Mouse (Mus musculus) kidney, adult 9 months (tissue): ENCODE data around the gene Fbxo17.
A peak's percentile ranks its signal among the peaks of the same experiment; 100 is the strongest.
"Not testable (repeated sequence)": the region's sequence is repeated elsewhere in the genome, so short reads cannot be mapped to it uniquely, and the experiment has no call there.

Source experiments
- DNase-seq: peaks from one replicate; pipeline ENCODE4 v3.0.0; 2022

Fbxo17 gene

DNA sequence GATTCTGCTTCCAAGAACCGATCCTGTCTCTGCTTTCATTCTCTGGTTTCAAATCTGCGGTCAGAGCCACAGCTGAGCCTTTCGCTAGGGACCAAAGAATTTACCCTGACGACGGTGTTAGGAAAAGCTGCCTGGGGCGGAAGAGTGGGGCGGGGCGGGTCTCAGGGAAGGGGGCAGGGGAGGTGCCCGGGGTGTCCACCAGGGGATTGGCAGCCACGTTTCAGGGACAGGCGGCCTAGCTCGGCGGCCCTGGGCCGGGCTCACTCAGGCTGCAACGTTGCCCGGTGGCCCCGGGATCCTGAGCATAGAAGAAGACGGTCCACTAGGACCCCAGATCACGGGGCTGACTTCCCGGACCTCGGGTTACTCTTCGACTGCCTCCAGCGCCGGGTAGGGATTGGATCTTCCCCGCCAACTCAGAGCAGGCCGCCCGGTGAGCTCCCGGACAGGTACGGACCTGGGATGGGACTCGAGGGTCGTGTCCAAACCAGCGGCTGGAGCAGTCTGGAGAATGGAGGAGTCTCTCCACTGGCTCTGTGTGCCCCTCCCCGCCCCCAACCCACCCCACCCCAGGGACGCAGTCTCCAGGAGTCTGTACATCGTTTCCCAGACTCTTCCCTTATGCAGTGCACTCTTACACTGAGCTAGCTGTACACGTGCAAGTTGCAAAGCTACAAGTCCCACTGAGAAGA is at the start of gene Fbxo17:
Gene Fbxo17 (plus strand): TSS at position 215 of the 692 bp plus-strand sequence.
- DNase-seq = no peak

DNA sequence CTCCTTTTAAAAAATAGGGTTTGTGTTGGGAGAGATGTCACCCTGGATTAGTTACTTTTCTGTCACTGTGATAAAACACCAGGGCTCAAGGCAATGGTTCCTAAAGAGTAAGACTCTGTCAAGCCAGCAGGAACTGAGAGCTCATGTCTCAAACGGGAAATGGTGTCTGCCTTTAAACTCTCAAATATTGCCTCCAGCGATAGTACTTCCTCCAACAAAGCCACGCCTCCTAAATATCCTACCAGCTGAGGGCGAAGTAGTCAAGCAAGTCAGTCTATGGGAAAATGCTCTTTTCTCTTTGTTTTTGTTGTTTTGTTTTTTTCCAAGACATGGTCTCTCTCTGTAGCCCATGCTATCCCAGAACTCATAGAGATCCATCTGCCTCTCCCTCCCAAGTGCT is 45.4 kb upstream of the Fbxo17 start:
- DNase-seq = no peak

DNA sequence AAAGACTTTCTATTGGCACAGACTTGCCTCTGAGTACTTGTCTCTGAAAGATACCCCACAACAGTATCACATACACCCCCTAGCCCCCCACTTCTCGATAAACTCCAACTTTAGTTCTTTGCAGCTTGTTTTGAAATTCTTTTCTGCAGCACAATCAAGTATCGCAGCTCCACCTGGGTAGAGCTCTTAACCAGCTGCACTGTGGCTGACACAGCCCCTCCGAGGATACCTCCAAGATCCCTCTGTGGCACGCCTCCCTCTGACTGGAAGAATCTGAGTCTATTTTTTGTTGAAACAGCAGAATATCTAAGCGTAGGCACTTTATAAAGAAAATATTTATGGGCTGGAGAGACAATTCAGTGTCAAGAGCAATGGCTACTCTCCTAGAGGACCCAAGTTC is 44.3 kb upstream of the Fbxo17 start:
- DNase-seq = no peak

DNA sequence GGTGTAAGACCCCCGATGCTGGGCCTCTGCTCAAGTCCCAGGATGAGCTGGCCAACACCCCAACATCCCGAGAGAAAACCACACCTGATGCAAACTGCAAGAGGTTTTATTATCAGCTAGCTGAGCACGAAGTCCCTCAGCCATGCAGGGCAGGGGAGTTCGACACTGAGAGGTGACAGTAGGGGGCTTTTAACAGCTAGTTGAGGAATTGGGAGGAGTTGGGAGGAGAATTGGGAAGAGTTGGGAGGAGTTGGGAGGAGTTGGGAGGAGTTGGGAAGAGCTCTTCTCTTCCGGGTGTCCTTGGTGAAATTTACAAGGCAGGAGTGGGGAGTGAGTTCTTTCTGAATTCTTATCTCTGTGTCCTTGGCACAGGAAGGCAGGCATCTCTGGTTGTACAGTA is 43.8 kb upstream of the Fbxo17 start:
- DNase-seq = not testable (repeated sequence)

DNA sequence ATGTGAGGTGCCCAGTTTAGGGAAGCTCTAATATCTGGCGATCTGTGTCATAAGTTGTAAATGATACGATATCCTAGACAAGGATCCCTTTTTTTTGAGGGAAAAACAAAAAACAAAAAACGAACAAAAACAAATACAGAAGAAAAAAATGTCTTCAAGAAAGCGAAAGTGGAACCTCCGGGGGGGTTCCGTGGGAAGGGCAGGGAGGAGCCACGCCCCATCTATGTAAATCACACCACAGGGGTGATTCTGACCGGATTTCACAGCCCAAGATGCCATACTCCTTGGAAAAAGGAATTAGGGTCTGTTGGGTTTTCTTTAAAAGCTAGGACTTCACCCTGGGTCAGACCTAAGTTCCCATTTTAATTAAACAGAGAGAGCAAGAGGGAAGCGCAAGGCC is 41.6 kb upstream of the Fbxo17 start:
- DNase-seq = no peak

DNA sequence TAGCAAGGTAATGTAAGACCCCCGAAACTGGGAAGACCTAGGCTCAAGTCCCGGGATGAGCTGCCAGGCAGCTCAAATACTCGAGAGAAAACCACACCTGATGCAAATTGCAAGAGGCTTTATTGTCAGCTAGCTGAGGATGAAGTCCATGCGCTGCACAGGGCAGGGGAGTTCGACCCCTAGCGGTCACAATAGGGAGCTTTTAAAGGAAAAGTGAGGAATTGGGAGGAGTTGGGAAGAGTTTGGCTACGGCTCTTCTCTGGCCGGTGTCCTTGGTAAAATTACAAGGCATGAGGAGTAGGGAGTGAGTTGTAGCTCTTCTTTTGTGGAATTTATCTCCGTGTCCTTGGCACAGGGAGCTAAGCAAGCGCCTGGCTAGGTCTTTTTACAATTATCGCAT is 40.9 kb upstream of the Fbxo17 start:
- peak; percentile 19 for DNase-seq

DNA sequence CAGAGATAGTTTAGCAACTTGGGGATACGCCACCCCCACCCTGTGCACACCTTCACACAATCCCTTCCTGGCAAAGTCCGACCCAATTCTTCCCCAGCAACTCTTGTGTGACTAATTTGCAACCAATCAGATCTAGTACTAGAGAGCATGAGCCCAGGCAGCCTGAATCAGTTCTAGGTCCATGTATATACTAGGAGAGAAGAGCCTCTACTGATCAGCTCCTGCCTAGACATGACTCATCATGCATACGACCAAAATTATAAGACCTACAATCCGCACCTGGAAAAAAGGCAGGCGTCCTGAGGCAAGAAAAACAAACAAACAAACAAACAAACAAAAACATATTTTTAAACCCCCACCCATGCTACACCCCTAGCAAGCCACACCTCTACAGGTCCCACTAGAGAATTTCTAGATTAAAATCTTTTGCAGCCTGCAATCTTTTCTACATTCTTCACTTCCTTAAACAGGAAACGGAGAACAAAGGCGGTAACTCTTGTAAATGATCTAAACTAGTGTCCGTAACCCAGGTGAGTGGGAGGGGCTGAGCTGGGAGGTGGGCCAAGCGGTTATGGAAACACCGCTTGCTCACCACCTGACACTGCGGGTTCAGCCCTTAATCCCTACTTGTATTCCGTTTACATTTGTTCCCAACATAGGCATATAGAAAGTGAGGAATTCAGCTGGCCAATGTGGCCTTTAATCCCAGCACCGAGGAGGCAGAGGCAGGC is 39.6 kb upstream of the Fbxo17 start:
- DNase-seq = no peak

DNA sequence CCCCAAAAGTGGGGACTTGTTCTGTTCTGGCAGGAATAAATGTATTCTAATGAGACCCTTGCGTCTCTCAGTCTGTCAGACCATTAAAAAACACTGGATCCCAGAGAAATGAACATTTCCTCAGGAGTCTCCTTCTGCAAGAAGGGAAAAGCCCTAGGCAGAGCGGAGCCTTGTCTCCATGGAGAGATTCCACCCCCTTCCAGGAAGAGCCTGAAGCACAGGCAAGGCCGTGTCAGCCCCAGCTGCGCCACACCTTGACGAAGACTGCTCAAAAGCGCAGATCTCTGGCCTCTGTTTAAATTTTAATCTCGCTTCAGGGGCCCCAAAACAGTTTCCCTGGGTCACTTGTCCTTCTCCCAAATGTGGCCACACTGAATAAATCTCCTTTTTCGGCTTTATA is 39.0 kb upstream of the Fbxo17 start:
- no peak for DNase-seq

DNA sequence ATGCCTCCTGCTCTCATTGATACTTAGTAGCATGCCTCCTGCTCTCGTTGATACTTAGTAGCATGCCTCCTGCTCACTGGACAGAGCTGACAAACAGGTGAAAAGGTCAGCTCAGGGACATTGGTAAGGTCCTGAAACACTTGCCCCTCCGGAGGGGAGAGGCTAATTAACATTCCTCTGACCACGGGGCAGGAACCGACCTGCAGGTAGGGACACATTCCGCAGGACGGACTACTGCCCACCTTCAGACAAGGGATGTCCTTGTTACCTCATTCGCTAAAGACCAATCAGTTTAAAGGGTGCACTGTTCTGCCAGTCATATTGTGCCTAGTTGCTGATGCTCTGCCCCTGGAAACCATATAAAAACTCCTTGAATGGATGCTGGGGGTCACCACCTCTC is 25.5 kb upstream of the Fbxo17 start:
- DNase-seq = no peak

DNA sequence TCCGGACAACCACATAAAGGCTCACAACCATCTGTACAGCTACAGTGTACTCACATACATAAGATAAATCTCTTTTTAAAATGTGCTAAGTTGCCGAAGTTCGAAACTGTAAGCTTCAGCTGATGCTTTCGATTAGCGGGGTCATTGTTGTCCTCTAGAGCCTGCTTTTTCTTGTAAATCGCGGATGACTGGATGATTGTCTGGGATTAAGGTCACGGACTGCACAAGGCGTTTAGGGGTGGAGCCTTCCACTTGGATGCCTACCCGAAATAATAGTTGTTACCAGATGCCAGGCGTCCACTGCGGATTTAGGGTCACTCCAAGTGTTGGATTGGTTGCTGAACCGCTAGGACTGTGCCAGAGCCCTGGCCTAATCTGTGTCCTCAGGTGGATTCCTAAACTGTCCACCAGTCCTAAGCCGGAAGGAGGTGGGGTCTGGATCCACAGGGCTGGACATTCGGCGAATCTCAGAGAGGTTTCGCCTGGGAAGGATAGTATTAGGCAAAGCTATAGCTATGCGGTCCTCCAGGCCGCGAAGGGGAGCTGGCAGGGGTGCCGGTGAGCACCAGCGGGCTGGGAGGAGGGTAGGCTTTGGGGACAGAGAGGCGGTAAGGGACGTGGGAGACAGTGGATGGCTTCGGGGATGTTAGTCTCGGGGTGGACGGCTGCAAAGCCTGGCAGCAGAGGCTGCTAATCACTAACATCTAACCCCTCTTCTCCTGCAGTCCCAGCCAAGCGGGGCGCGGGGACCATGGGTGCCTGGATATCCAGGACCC is 23.9 kb upstream of the Fbxo17 start, which contains the start of gene Fbxo27:
Gene Fbxo27 (plus strand): TSS at position 305 of the 776 bp plus-strand sequence.
- DNase-seq = no peak

DNA sequence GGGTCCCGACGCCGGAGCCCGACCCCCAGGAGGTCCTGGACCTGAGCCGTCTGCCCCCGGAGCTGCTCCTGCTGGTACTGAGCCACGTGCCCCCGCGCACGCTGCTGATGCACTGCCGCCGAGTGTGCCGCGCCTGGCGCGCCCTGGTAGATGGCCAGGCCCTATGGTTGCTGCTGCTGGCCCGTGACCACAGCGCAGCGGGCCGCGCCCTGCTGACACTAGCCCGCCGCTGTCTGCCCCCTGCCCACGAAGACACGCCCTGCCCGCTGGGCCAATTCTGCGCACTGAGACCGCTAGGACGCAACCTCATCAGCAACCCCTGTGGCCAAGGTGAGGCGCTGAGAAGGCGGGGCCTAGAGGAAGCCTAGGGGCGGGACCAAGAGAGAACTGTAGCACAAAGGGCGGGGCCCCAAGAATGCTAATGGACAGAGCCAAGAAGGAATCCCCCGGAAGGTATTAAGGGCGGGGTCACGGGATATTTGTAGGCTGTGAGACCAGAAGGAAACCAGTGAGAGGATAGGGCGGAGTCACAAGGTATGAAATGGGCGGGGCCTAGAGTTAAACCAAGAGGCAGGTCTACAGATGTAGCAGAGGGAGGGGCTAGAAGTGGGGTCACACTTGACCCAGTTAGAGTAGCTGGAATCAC is 23.2 kb upstream of the Fbxo17 start:
- peak; percentile 70 for DNase-seq

DNA sequence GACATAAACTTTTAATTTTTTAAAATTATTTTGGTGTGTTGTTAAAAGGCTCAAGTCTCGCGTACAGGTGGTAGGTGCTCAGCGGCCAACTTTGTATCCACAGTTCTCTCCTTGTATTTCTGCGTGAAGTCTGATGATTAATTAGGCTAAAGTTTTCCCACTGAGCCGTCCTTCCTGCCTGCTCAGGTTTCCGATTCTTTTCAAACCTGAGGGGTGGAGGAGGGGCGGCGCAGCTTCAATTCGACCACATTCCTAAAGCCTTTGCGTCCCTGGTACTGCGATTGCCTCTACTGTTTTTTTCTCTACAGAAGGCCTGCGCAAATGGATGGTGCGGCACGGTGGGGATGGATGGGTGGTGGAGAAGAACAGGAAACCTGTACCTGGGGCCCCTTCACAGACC is 22.2 kb upstream of the Fbxo17 start:
- no peak for DNase-seq

DNA sequence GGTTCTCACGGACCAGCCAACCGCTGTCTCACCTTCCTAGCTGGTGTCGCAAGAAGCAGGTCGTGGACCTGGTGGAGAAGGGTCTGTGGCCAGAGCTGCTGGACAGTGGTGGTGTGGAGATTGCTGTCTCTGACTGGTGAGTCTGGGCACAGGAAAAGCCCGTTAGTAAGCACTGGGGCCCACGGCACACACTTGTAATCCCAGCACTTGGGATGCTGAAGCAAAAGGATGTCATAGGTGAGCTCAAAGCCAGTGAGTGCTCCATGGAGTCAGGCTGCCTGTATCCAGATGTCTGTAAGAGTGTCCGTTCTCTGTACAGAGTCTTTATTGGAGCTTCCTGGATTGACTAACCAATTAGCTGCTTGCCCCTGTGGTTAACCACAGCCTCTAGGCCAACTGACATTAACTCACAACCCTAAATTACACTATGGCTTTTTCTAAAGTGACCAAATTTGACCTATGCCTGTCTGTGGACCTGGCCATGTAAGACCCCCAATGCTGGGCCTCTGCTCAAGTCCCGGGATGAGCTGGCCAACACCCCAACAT is 21.6 kb upstream of the Fbxo17 start:
- no peak for DNase-seq

DNA sequence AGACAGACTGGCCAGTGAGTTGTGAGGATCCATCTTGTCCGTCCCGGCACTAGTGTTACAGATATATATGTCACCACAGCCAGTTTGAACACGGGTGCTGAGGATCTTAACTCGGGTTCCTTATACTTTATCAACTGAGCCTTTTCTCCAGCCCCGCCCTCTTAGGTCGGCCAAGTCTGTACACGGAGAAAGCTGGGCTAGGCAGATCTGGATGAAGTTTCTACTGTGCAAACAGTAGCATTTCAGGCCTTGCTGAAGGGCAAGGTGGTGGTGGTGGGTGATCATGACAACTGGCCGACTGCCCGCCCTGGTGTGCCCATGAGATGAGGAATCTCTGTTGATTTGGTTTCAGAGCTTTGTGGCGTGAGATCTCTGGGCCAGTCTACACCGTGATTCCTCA is 19.3 kb upstream of the Fbxo17 start:
- no peak for DNase-seq

DNA sequence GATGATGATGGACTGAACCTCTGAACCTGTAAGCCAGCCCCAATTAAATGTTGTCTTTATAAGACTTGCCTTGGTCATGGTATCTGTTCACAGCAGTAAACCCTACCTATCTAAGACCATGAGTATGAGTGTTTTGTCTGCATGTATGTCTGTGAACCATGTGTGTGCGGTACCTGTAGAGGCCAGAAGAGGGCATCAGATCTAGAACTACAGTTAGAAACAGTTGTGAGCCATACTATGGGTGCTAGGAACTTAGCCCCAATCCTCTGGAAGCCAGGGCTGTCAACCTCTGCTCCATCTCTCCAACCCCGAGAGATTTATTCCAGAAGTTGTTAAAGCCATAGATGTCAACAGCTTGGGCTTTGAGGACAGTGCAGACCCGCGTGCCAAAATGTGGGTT is 16.3 kb upstream of the Fbxo17 start:
- DNase-seq = no peak

DNA sequence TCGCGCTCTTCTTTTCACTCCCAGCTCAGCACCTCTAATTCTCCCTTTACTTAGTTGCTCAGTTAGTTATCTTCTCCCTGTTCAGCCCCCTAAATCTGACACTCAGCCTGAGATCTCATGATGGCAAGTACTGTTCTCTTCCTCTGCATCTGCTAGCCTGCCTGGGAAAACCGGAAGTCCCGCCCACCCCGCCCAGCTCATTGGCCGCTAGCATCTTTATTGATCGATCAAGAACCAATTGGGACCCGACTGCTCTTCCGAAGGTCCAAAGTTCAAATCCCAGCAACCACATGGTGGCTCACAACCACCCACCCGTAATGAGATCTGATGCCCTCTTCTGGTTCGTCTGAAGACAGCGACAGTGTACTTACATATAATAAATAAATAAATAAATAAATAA is 15.3 kb upstream of the Fbxo17 start:
- not testable (repeated sequence) for DNase-seq

DNA sequence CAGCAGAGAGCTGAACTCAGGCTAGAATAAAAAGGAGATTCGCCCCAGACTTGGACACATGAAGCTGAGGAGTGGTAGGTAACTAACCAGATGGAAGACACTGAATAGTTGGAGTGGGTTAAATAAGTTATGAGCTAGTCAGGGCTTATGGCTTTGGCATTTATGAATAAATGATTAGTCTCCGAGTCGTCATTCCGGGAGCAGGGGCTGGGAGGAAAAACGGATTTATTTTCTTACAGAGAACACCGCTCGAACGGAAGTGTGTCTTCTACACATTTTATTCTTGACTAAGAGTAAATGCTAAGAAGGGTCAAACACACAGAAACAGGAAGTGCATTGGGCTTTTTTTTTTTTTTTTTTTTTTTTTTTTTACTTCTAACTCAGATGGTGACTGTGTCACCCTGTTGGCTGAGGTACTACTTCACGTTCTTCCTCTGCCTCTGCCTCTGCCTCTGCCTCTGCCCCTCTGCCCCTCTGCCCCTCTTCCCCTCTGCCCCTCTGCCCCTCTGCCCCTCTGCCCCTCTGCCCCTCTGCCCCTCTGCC is 13.9 kb upstream of the Fbxo17 start:
- DNase-seq = no peak

DNA sequence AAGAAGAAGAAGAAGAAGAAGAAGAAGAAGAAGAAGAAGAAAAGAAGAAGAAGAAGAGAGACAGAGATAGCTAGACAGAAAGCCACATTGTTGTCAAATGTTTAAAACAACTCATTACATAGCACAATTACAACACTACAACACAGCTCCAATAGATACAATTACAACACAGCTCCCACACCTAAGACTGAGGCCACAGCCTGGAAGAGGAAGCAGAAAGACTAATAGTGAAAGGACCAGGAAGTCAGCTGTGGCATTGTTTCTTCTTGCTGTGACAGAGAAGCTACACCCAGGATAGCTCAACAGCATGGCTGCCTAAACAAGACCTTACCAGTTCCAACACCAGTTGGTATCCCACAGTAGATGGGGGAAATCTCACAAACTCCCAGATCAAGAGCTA is 7.2 kb upstream of the Fbxo17 start:
- DNase-seq = no peak

DNA sequence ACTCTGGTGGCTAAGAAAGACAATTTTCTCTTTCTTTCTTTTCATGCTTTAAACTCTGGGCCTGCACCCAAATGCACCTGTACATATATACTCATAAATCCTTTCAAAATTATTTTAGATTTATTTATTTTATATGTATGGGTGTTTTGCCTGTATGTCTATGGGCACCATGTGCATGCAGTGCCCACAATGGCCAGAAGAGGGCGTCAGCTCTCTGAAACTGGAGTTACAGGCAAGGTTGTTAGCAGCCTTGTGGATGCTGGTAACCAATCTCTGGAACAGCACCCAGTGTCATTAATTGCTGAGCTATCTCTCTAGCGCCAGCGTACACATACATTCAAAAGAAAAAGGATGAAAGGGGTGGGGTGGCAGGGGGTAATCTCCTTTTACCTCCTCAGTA is 5.6 kb upstream of the Fbxo17 start:
- DNase-seq = no peak

DNA sequence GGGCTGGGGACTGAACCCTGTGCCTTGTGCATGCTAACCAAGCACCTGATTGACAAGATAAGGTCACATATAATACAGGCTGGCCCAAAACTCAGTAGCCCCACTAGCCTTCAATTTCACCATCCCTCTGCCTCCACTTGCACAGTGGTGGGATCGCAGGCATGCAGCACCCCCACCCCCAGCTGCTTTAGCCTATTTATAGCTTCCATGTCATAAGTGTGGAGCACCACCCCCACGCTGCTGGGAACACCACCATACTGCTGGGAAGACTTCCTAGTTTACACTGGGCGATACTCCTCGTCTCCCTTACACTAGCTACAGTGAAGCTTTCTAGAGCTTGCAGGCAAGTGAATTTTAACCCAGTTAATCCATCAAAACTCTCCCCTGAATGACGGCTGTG is 1.9 kb upstream of the Fbxo17 start:
- no peak for DNase-seq

DNA sequence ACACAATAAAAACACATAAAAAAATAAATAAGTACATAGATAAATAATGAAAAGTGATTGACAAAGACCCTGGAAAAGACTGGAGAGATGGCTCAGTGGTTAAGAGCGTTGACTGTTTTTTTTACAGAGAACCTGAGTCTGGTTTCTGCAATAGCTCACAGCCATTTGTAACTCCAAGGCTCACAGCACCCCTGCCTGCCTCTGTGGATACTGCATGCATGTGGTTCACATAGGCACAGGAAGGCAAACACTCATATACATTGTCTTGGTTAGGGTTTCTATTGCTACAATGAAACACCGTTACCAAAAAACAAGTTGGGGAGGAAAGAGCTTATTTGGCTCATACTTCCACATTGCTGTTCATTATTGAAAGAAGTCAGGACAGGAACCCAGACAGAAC is 1.0 kb upstream of the Fbxo17 start:
- DNase-seq = no peak

DNA sequence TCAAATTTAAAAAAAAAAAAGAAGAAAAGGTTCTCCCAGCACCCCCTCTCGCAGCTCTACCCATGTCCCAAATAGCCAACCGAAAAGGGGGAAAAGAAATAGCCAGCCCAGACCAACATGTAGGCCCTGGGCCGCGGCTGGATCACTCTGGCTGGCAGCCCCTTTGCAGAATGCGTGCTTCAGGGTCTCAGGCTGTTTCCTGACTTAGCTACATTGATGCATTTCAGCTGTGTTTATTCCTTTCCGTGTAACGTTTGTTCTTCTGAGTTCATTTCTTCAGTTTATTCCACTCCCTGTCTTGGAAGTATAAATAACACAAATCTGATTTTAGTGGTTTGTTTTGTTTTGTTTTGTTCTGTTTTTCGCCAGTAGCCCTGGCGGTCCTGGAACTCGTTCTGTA is 1.1 kb downstream of the Fbxo17 start:
- no peak for DNase-seq

DNA sequence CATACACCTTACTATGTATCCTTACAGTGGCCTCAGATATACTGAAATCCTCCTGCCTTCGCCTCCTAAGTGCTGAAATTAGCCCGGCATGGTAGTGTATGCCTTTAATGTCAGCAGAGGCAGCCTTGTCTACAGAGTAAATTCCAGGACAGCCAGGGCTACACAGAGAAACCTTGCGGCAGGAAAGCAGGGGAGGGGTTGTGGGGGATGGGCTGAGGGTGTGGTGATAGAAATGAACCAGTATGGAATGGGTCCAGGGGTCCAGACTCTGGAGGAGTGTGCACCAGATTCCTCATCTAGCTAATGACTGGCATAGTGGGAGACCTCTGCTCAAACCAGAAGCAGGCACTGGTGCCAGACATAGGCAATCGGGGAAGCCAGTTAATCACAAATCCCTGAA is 2.6 kb downstream of the Fbxo17 start:
- no peak for DNase-seq
